Mouse (Mus musculus) embryonic stem cell, embryonic (primary cell): ENCODE data around the gene Gpr34.

Experiments
- CTCF ChIA-PET, 4 experiments: fragments of 300-600 bp in 2 of 4; fragments of 350-600 bp in 2 of 4; sonication (Branson Sonifier 250); formaldehyde crosslinking; loops; one replicate each; lab custom pipeline; 2022; ENCODE audit warnings: inconsistent platforms in 2 of 4; lab: Charles Lee
- POLR2A ChIA-PET, 4 experiments: fragments of 300-600 bp in 2 of 4; fragments of 350-600 bp in 2 of 4; sonication (Branson Sonifier 250); formaldehyde crosslinking; loops; one replicate each; lab custom pipeline; 2022; ENCODE audit warnings: antibody characterized with exemption in 4 of 4, inconsistent platforms in 1 of 4; lab: Charles Lee

Gene Gpr34

GRCm38 (mm10) chrX:13631599-13632283 lies at the start of gene Gpr34:
Gene Gpr34, plus strand, starts transcription at chrX:13632089.
- ChIA-PET CTCF (no interaction called here), POLR2A (no interaction called here)

GRCm38 (mm10) chrX:13599373-13599772 lies 32.5 kb upstream of the Gpr34 start:
- POLR2A ChIA-PET = interaction anchor here in 1 of 4 experiments (0.5 kb wide), 1 partner anchor 873 kb away, joined by 7 read pairs; no protein-coding TSS in a partner anchor

GRCm38 (mm10) chrX:13599966-13600365 lies 31.9 kb upstream of the Gpr34 start:
- CTCF ChIA-PET = interaction anchor here in 1 of 4 experiments (0.6 kb wide), 1 partner anchor 92 kb away, joined by 4 read pairs; no protein-coding TSS in a partner anchor
- POLR2A ChIA-PET = interaction anchor here in 2 of 4 experiments (0.5 to 0.7 kb wide), 2 partner anchors 873 to 1183 kb away, joined by 3 to 7 read pairs; no protein-coding TSS in a partner anchor

More at GRCm38 (mm10) chrX:13599373-13599772, 32.5 kb upstream of the Gpr34 start:
- CTCF ChIA-PET = no interaction called here

GRCm38 (mm10) chrX:13606741-13607140 lies 25.1 kb upstream of the Gpr34 start:
- CTCF ChIA-PET = interaction anchor here in 1 of 4 experiments (0.5 to 1.1 kb wide), 2 partner anchors 67 to 202 kb away, joined by 3 read pairs; no protein-coding TSS in a partner anchor
- POLR2A ChIA-PET = no interaction called here

- CTCF ChIA-PET = no interaction called here
Measured at GRCm38 (mm10) chrX:13607752-13608151, 24.1 kb upstream of the Gpr34 start.

GRCm38 (mm10) chrX:13611114-13611513 lies 20.8 kb upstream of the Gpr34 start:
- CTCF ChIA-PET = no interaction called here
- POLR2A ChIA-PET = no interaction called here

More at GRCm38 (mm10) chrX:13607752-13608151, 24.1 kb upstream of the Gpr34 start:
- POLR2A ChIA-PET = no interaction called here

GRCm38 (mm10) chrX:13612115-13612514 lies 19.8 kb upstream of the Gpr34 start:
- POLR2A ChIA-PET = interaction anchor here in 1 of 4 experiments (0.5 kb wide), 1 partner anchor 160 kb away, joined by 3 read pairs; no protein-coding TSS in a partner anchor
- CTCF ChIA-PET = no interaction called here

GRCm38 (mm10) chrX:13616726-13617125 lies 15.2 kb upstream of the Gpr34 start:
- POLR2A ChIA-PET = no interaction called here
- CTCF ChIA-PET = no interaction called here

- ChIA-PET CTCF (no interaction called here), POLR2A (no interaction called here)
Measured at GRCm38 (mm10) chrX:13617294-13617693, 14.6 kb upstream of the Gpr34 start.

GRCm38 (mm10) chrX:13618476-13618875 lies 13.4 kb upstream of the Gpr34 start:
- CTCF ChIA-PET = no interaction called here
- POLR2A ChIA-PET = no interaction called here

- ChIA-PET POLR2A (no interaction called here), CTCF (no interaction called here)
Measured at GRCm38 (mm10) chrX:13621473-13621872, 10.4 kb upstream of the Gpr34 start.

- CTCF ChIA-PET = no interaction called here
- POLR2A ChIA-PET = no interaction called here
Measured at GRCm38 (mm10) chrX:13622654-13623053, 9.2 kb upstream of the Gpr34 start.

GRCm38 (mm10) chrX:13636398-13636797 lies 4.5 kb downstream of the Gpr34 start:
- ChIA-PET CTCF (no interaction called here), POLR2A (no interaction called here)

GRCm38 (mm10) chrX:13638894-13639293 lies 7.0 kb downstream of the Gpr34 start:
- ChIA-PET CTCF (no interaction called here), POLR2A (no interaction called here)

GRCm38 (mm10) chrX:13651889-13652288 lies 20.0 kb downstream of the Gpr34 start:
- CTCF ChIA-PET = no interaction called here
- POLR2A ChIA-PET = no interaction called here

- CTCF ChIA-PET = no interaction called here
- POLR2A ChIA-PET = no interaction called here
Measured at GRCm38 (mm10) chrX:13652291-13652690, 20.4 kb downstream of the Gpr34 start.

GRCm38 (mm10) chrX:13655005-13655421 lies 23.1 kb downstream of the Gpr34 start:
- CTCF ChIA-PET = no interaction called here
- POLR2A ChIA-PET = no interaction called here

GRCm38 (mm10) chrX:13655906-13656305 lies 24.0 kb downstream of the Gpr34 start:
- ChIA-PET POLR2A (interaction anchor here in 1 of 4 experiments (0.6 kb wide), 1 partner anchor 370 kb away, joined by 3 read pairs; no protein-coding TSS in a partner anchor), CTCF (interaction anchor here in 3 of 4 experiments (0.5 to 1.0 kb wide), 5 partner anchors 28 to 1197 kb away, joined by 3 to 6 read pairs (median 3); no protein-coding TSS in a partner anchor)

GRCm38 (mm10) chrX:13656721-13657120 lies 24.8 kb downstream of the Gpr34 start:
- ChIA-PET CTCF (interaction anchor here (0.6 to 1.1 kb wide), 21 partner anchors 9 to 1430 kb away, joined by 3 to 12 read pairs (median 3); no protein-coding TSS in a partner anchor), POLR2A (interaction anchor here in 1 of 4 experiments (0.5 to 1.1 kb wide), 5 partner anchors 371 to 1437 kb away, joined by 3 to 5 read pairs (median 3); no protein-coding TSS in a partner anchor)

- CTCF ChIA-PET = no interaction called here
- POLR2A ChIA-PET = no interaction called here
Measured at GRCm38 (mm10) chrX:13658616-13659140, 26.8 kb downstream of the Gpr34 start.
